Mouse (Mus musculus) embryonic facial prominence, embryonic 14.5 days (tissue): ENCODE results near the gene Smtnl2. TPM values are rescaled to one million over a fixed set of nuclear protein-coding genes. Genes with fewer than 3 reads are reported as not detected.
"Not testable (repeated sequence)": the region's sequence is repeated elsewhere in the genome, so short reads cannot be mapped to it uniquely, and the experiment has no call there.

Source experiments
- ATAC-seq: fragments of 200-750 bp; cut with Nextera tagmentation; 2 replicates; pipeline ENCODE4 v1.8.0; 2017; ENCODE audit warnings: low read depth, moderate number of reproducible peaks, moderate TSS enrichment
- DNase-seq: peaks from one replicate; pipeline ENCODE4 v3.0.0-alpha.2; 2015; ENCODE audit warnings: low spot score
- H3K27ac ChIP-seq: fragments of 300-500 bp; sonication (generic); replicated peaks from 2 replicates; pipeline ENCODE4 v1.5.1; 2014; ENCODE audit warnings: low read depth, mild to moderate bottlenecking, low read length, moderate library complexity
- H3K27me3 ChIP-seq: fragments of 300-500 bp; sonication (generic); replicated peaks from 2 replicates; pipeline ENCODE4 v1.6.1; 2014; ENCODE audit warnings: low read length; ENCODE audit not compliant: control insufficient read depth, insufficient read depth
- H3K36me3 ChIP-seq: fragments of 300-500 bp; sonication (generic); 2 replicates; pipeline ENCODE4 v1.6.1; 2014; ENCODE audit warnings: low read length, mixed read lengths; ENCODE audit not compliant: control insufficient read depth, insufficient read depth
- H3K4me1 ChIP-seq: fragments of 300-500 bp; sonication (generic); 2 replicates; pipeline ENCODE4 v1.6.1; 2014; ENCODE audit warnings: antibody characterized with exemption, low read length; ENCODE audit not compliant: control insufficient read depth, insufficient read depth
- H3K4me2 ChIP-seq: fragments of 300-500 bp; sonication (generic); 2 replicates; pipeline ENCODE4 v1.6.1; 2014; ENCODE audit warnings: low read depth, mild to moderate bottlenecking, low read length, moderate library complexity, mixed read lengths
- H3K4me3 ChIP-seq: fragments of 300-500 bp; sonication (generic); 2 replicates; pipeline ENCODE4 v1.5.1; 2014; ENCODE audit warnings: low read depth, mild to moderate bottlenecking, low read length
- H3K9ac ChIP-seq: fragments of 300-500 bp; sonication (generic); 2 replicates; pipeline ENCODE4 v1.6.1; 2014; ENCODE audit warnings: low read depth, mild to moderate bottlenecking, low read length, moderate library complexity, mixed read lengths
- H3K9me3 ChIP-seq: fragments of 300-500 bp; sonication (generic); 2 replicates; pipeline ENCODE4 v1.6.1; 2016; ENCODE audit warnings: low read length; ENCODE audit not compliant: control insufficient read depth
- WGBS: fragments of 180-500 bp; shearing (Covaris S2); extraction: QIAGEN DNeasy Blood & Tissue Kit; methylation state at CpG from one replicate; pipeline ENCODE4 v1.1.7; 2014; 5-methylcytosine and 5-hydroxymethylcytosine counted together
- polyA plus RNA-seq: library from polyadenylated mRNA; unstranded; fragments of >200 nt; fragmentation: Nextera tagmentation; extraction: Ambion mirVana; gene quantifications from 2 replicates; pipeline ENCODE4 v1.2.1, GENCODE M21; 2014

Smtnl2 gene
- polyA plus RNA-seq, 1 experiment from 2014 or later: 26.7 TPM

- no peak overlapping the region for H3K9ac ChIP-seq
- H3K4me3 ChIP-seq: no peak overlapping the region
- no peaks in the 10 kb centered on the region for H3K27me3 ChIP-seq
- no peak overlapping the region for H3K4me2 ChIP-seq
- no peak overlapping the region for H3K27ac ChIP-seq
- peaks cover 94% of the 10 kb centered on the region for H3K36me3 ChIP-seq
- ATAC-seq (no peak), DNase-seq (no peak)
- WGBS: 87% methylated on average over 6 of the region's 6 CpGs
- no peaks in the 10 kb centered on the region for H3K9me3 ChIP-seq
- H3K4me1 ChIP-seq: peaks cover 6% of the 10 kb centered on the region
These were observed 35.0 kb upstream of the Smtnl2 start for GRCm38 (mm10) chr11:72446311-72447105.

GRCm38 (mm10) chr11:72440965-72441664, 29.6 kb upstream of the Smtnl2 start, which contains the start of gene Mybbp1a:
Mybbp1a (plus strand) TSS chr11:72441355.
- no peaks in the 10 kb centered on the region for H3K27me3 ChIP-seq
- no peaks in the 10 kb centered on the region for H3K9me3 ChIP-seq
- H3K27ac ChIP-seq: peak within 1 kb of the TSS; percentile 93
- ATAC-seq: peak; percentile 96
- DNase-seq: peak; percentile 98
- peaks cover 6% of the 10 kb centered on the region for H3K4me1 ChIP-seq
- peak within 1 kb of the TSS; percentile 83 for H3K4me3 ChIP-seq
- peak within 1 kb of the TSS; percentile 95 for H3K4me2 ChIP-seq
- under 1% methylated on average over 46 of the region's 46 CpGs for WGBS
- peak within 1 kb of the TSS; percentile 81 for H3K9ac ChIP-seq
- H3K36me3 ChIP-seq: peaks cover 40% of the 10 kb centered on the region

- Histone ChIP-seq H3K27ac (peak overlapping the region; percentile 93), H3K4me2 (peak overlapping the region; percentile 95), H3K4me3 (peak overlapping the region; percentile 83), H3K9ac (peak overlapping the region; percentile 81), H3K36me3 (peaks cover 34% of the 10 kb centered on the region)
- DNase-seq, H3K4me1 ChIP-seq, ATAC-seq, H3K9me3 ChIP-seq, H3K27me3 ChIP-seq: not testable (repeated sequence)
- WGBS: 43% methylated on average over 6 of the region's 6 CpGs
These were observed 29.1 kb upstream of the Smtnl2 start for GRCm38 (mm10) chr11:72440597-72440964.

GRCm38 (mm10) chr11:72438411-72438810, 26.9 kb upstream of the Smtnl2 start:
- no peak overlapping the region for H3K4me3 ChIP-seq
- 63% methylated on average over 4 of the region's 4 CpGs for WGBS
- no peak overlapping the region for H3K27ac ChIP-seq
- H3K4me1 ChIP-seq: peaks cover 6% of the 10 kb centered on the region
- H3K9ac ChIP-seq: no peak overlapping the region
- DNase-seq (no peak), ATAC-seq (no peak)
- no peaks in the 10 kb centered on the region for H3K9me3 ChIP-seq
- H3K36me3 ChIP-seq: peaks cover 13% of the 10 kb centered on the region
- no peaks in the 10 kb centered on the region for H3K27me3 ChIP-seq
- H3K4me2 ChIP-seq: no peak overlapping the region

GRCm38 (mm10) chr11:72436756-72437650, 25.5 kb upstream of the Smtnl2 start:
- H3K27me3 ChIP-seq: no peaks in the 10 kb centered on the region
- no peak overlapping the region for H3K27ac ChIP-seq
- no peak overlapping the region for H3K4me2 ChIP-seq
- no peak overlapping the region for H3K4me3 ChIP-seq
- H3K9me3 ChIP-seq: no peaks in the 10 kb centered on the region
- no peaks in the 10 kb centered on the region for H3K36me3 ChIP-seq
- no peak for DNase-seq
- ATAC-seq: no peak
- peaks cover 2% of the 10 kb centered on the region for H3K4me1 ChIP-seq
- WGBS: 80% methylated on average over 15 of the region's 16 CpGs
- H3K9ac ChIP-seq: no peak overlapping the region

- H3K4me2 ChIP-seq: no peak overlapping the region
These were observed 24.8 kb upstream of the Smtnl2 start for GRCm38 (mm10) chr11:72436271-72436670.

GRCm38 (mm10) chr11:72435694-72436045, 24.2 kb upstream of the Smtnl2 start:
- no peaks in the 10 kb centered on the region for H3K9me3 ChIP-seq
- H3K27ac ChIP-seq: no peak overlapping the region
- H3K9ac ChIP-seq: no peak overlapping the region
- H3K4me3 ChIP-seq: no peak overlapping the region
- no peaks in the 10 kb centered on the region for H3K27me3 ChIP-seq
- no peaks in the 10 kb centered on the region for H3K4me1 ChIP-seq
- no peak for ATAC-seq
- H3K36me3 ChIP-seq: no peaks in the 10 kb centered on the region
- 44% methylated on average over 2 of the region's 2 CpGs for WGBS
- no peak overlapping the region for H3K4me2 ChIP-seq
- DNase-seq: no peak

More at GRCm38 (mm10) chr11:72436271-72436670, 24.8 kb upstream of the Smtnl2 start:
- WGBS: 60% methylated on average over 5 of the region's 5 CpGs
- ATAC-seq (no peak), DNase-seq (no peak)
- Histone ChIP-seq H3K36me3 (no peaks in the 10 kb centered on the region), H3K27ac (no peak overlapping the region), H3K9ac (no peak overlapping the region), H3K27me3 (no peaks in the 10 kb centered on the region), H3K9me3 (no peaks in the 10 kb centered on the region), H3K4me3 (no peak overlapping the region), H3K4me1 (no peaks in the 10 kb centered on the region)

GRCm38 (mm10) chr11:72434963-72435693, 23.6 kb upstream of the Smtnl2 start, which contains the start of gene Ggt6:
Ggt6 (plus strand) TSS chr11:72435526.
- DNase-seq (no peak), ATAC-seq (peak; percentile 67)
- no peaks in the 10 kb centered on the region for H3K36me3 ChIP-seq
- no peaks in the 10 kb centered on the region for H3K27me3 ChIP-seq
- H3K9me3 ChIP-seq: no peaks in the 10 kb centered on the region
- H3K27ac ChIP-seq: no peak within 1 kb of the TSS
- H3K4me1 ChIP-seq: no peaks in the 10 kb centered on the region
- H3K9ac ChIP-seq: no peak within 1 kb of the TSS
- 52% methylated on average over 11 of the region's 11 CpGs for WGBS
- no peak within 1 kb of the TSS for H3K4me2 ChIP-seq
- H3K4me3 ChIP-seq: no peak within 1 kb of the TSS
